Mouse (Mus musculus) intestine, embryonic 14.5 days (tissue): ENCODE data around the gene Bmp7. TPM values are rescaled to one million over a fixed set of nuclear protein-coding genes. Genes with fewer than 3 reads are reported as not detected.

ENCODE experiments used
- microRNA-seq: library from miRNA; unstranded; fragments of <30 nt; microRNA quantifications from one replicate; pipeline ENCODE4, GENCODE M21; 2016
- polyA plus RNA-seq: library from polyadenylated mRNA; unstranded; fragments of >200 nt; fragmentation: Nextera tagmentation; extraction: Ambion mirVana; gene quantifications from 2 replicates; pipeline ENCODE4 v1.2.1, GENCODE M21; 2014

Bmp7 gene
- polyA plus RNA-seq, 1 experiment from 2014 or later: 20.8 TPM

Small RNAs within 50 kb of the gene (microRNA-seq; reads per million reads assigned to microRNA genes)
- not detected for gene Gm22773

Other genes with a start within 250 kb of the Bmp7 start
- 0.04 TPM in 1 of 2 replicates, not detected in the other for gene Spo11, start 37.4 kb upstream of the Bmp7 start, polyA plus RNA-seq
- 143 and 150 TPM in 2 replicates for gene Rae1, start 59.8 kb upstream of the Bmp7 start, polyA plus RNA-seq
- gene Rbm38, start 80.2 kb upstream of the Bmp7 start, polyA plus RNA-seq: 49.4 and 53.0 TPM in 2 replicates
- gene Ctcfl, start 179.2 kb upstream of the Bmp7 start, polyA plus RNA-seq: 0.12 and 0.16 TPM in 2 replicates
- gene Pck1, start 212.7 kb upstream of the Bmp7 start, polyA plus RNA-seq: 0.77 and 0.87 TPM in 2 replicates